Mouse (Mus musculus): Measurements from ENCODE around the gene Camta1. TPM values are rescaled to one million over a fixed set of nuclear protein-coding genes. Genes with fewer than 3 reads are reported as not detected.

Gene Camta1
- polyA plus RNA-seq, 1 experiment from 2014 or later: 77.1 TPM

DNA sequence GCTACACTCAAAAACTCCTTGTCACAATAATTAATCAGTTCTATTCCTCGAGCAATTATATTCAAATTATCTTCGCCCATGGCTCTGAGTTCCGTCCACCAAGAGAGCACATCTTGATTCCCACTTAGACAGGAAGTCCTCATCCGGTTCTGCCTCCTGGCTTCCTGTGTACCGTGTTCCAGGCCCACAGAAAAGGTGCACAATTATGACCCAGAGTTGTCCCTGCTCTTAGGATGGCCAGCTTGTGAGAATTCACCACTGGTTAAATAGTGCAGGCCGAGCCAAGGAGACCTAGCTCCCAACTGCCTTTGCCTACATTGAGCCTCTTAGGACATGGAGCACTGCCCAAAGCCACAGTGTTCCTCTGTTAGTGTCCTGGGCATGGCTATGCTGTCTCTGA, 229.4 kb downstream of the Camta1 start:
- WGBS: 74% methylated on average over 6 of the region's 6 CpGs
- Histone ChIP-seq H3K4me2 (replicated peaks) (no peak overlapping the region), H3K36me3 (no peaks in the 10 kb centered on the region), H3K9ac (no peak overlapping the region), H3K4me3 (replicated peaks) (no peak overlapping the region), H3K27ac (replicated peaks) (no peak overlapping the region), H3K4me1 (peaks cover 7% of the 10 kb centered on the region; the same call in 1 of the 2 replicates), H3K27me3 (peaks cover 4% of the 10 kb centered on the region), H3K9me3 (replicated peaks) (no peaks in the 10 kb centered on the region)
- no peak for ATAC-seq (ENCODE audit: insufficient number of reproducible peaks, low FRiP score, low TSS enrichment, low read depth)

GRCm38 (mm10) chr4:151630664-151631063, 231.0 kb downstream of the Camta1 start:
- Histone ChIP-seq H3K9me3 (replicated peaks) (no peaks in the 10 kb centered on the region), H3K27me3 (peaks cover 3% of the 10 kb centered on the region), H3K36me3 (no peaks in the 10 kb centered on the region), H3K9ac (no peak overlapping the region), H3K27ac (replicated peaks) (no peak overlapping the region), H3K4me3 (replicated peaks) (no peak overlapping the region), H3K4me2 (replicated peaks) (no peak overlapping the region), H3K4me1 (peaks cover 7% of the 10 kb centered on the region; the same call in 1 of the 2 replicates)
- 30% methylated on average over 10 of the region's 10 CpGs for WGBS
- no peak for ATAC-seq (ENCODE audit: insufficient number of reproducible peaks, low FRiP score, low TSS enrichment, low read depth)

DNA sequence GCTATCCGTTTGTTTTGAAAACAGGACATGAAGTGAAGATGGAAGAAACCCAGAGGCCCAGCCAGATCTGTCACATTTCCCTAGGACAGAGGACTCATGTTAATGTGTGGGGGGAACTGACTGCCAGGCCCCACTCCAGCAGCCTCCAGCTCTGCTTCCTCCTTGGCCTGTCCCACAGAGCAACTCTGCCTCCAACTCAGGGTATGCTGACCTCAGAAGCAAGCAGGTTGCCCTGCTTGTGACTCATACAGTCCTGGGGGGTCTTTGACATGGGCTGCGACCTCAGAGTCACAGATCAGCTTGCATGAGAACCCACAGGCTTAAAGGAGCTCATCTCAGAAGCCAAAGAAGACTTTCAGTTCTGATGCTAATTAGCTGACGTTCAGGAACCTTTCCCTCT, 231.4 kb downstream of the Camta1 start:
- H3K27me3 ChIP-seq: peaks cover 3% of the 10 kb centered on the region
- peaks cover 7% of the 10 kb centered on the region; the same call in 1 of the 2 replicates for H3K4me1 ChIP-seq
- H3K27ac ChIP-seq (replicated peaks): no peak overlapping the region
- H3K36me3 ChIP-seq: no peaks in the 10 kb centered on the region
- H3K9ac ChIP-seq: no peak overlapping the region
- 42% methylated on average over 3 of the region's 3 CpGs for WGBS
- H3K4me2 ChIP-seq (replicated peaks): no peak overlapping the region
- H3K9me3 ChIP-seq (replicated peaks): no peaks in the 10 kb centered on the region
- H3K4me3 ChIP-seq (replicated peaks): no peak overlapping the region
- no peak for ATAC-seq (ENCODE audit: insufficient number of reproducible peaks, low FRiP score, low TSS enrichment, low read depth)

- Histone ChIP-seq H3K4me3 (replicated peaks) (no peak overlapping the region), H3K4me1 (0 out of 2 replicates have a peak, but pooled peaks cover 11% of the 10 kb centered on the region), H3K36me3 (no peaks in the 10 kb centered on the region), H3K27me3 (no peaks in the 10 kb centered on the region), H3K27ac (replicated peaks) (no peak overlapping the region), H3K4me2 (replicated peaks) (no peak overlapping the region), H3K9me3 (replicated peaks) (no peaks in the 10 kb centered on the region), H3K9ac (no peak overlapping the region)
- WGBS: 61% methylated on average over 14 of the region's 14 CpGs
- ATAC-seq (ENCODE audit: insufficient number of reproducible peaks, low FRiP score, low TSS enrichment, low read depth): no peak
Measured at GRCm38 (mm10) chr4:151619541-151620016, 242.1 kb downstream of the Camta1 start.

GRCm38 (mm10) chr4:151618420-151619310, 243.0 kb downstream of the Camta1 start:
- Histone ChIP-seq H3K27ac (replicated peaks) (no peak overlapping the region), H3K9me3 (replicated peaks) (no peaks in the 10 kb centered on the region), H3K36me3 (no peaks in the 10 kb centered on the region), H3K4me3 (replicated peaks) (no peak overlapping the region), H3K27me3 (no peaks in the 10 kb centered on the region), H3K9ac (no peak overlapping the region), H3K4me1 (0 out of 2 replicates have a peak, but pooled peaks cover 11% of the 10 kb centered on the region), H3K4me2 (replicated peaks) (no peak overlapping the region)
- WGBS: 40% methylated on average over 21 of the region's 21 CpGs
- ATAC-seq (ENCODE audit: insufficient number of reproducible peaks, low FRiP score, low TSS enrichment, low read depth): no peak

DNA sequence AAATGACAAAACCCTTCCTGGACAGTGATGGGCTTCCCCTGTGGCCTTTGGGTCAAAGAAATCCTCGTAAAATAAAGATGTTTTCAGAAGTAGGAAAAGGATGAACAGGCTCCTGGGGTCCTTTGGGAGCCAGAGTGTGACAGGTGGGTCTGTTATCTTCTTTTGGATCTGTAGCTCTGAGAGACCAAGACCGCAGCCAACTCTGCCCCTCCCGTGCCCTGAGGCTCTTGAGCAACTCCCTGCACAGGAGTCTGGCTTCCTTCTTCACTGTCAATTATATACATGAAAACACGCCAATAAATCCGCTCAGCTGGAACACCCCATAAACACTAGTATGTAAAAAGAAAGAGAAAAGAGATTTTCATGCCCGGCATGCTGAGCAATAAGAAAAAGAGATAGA, 250.1 kb downstream of the Camta1 start:
- H3K4me3 ChIP-seq (replicated peaks): no peak overlapping the region
- H3K36me3 ChIP-seq: no peaks in the 10 kb centered on the region
- no peak; the same call in 1 of the 2 replicates for ATAC-seq (ENCODE audit: insufficient number of reproducible peaks, low FRiP score, low TSS enrichment, low read depth)
- no peak overlapping the region for H3K27ac ChIP-seq (replicated peaks)
- no peaks in the 10 kb centered on the region for H3K27me3 ChIP-seq
- no peak overlapping the region for H3K9ac ChIP-seq
- no peaks in the 10 kb centered on the region for H3K4me1 ChIP-seq
- H3K9me3 ChIP-seq (replicated peaks): no peaks in the 10 kb centered on the region
- H3K4me2 ChIP-seq (replicated peaks): no peak overlapping the region
- WGBS: 46% methylated on average over 6 of the region's 6 CpGs

DNA sequence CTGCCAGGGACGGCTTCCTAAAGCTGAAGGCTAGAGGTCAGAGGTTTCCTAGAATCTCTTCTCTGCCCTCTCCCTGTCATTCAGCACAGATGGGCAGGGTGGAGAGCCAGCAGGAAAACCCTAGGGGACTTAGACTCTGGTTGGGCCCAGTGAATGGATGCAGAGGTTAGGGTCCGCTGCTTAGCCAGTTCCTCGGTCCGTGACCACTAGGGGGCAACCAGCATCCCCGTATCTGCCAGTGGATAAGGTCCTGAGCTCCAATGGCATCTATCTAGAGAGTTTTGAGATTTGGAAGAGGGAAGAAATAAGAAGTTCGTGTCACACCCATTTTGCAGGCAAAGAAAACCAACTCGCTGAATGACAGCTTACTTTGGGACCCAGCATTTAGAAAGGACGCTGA, 251.4 kb downstream of the Camta1 start:
- ATAC-seq (ENCODE audit: insufficient number of reproducible peaks, low FRiP score, low TSS enrichment, low read depth): no peak
- Histone ChIP-seq H3K36me3 (no peaks in the 10 kb centered on the region), H3K9ac (no peak overlapping the region), H3K4me2 (replicated peaks) (no peak overlapping the region), H3K9me3 (replicated peaks) (no peaks in the 10 kb centered on the region), H3K4me1 (no peaks in the 10 kb centered on the region), H3K27me3 (no peaks in the 10 kb centered on the region), H3K4me3 (replicated peaks) (no peak overlapping the region), H3K27ac (replicated peaks) (no peak overlapping the region)
- WGBS: 12% methylated on average over 8 of the region's 8 CpGs

DNA sequence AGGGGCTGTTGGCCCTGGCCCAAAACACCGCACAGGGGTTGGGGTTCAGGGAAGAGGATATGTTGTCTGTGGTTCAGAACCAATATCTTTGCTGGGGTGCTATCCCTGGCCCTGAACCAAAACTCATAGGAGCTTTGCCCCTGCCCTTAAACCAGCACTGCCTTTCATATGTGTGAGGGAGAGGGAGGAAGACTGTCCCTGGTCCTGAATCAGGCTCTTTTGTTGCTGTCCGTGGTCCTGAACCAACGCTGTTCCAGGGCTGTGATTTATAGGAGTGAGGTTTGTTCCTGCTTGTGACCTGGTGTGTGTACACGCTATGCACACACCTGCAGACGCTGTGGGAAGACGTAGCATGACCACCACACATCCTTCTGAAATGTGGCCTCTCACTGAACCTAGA, 256.8 kb downstream of the Camta1 start:
- Histone ChIP-seq H3K4me2 (replicated peaks) (no peak overlapping the region), H3K27me3 (no peaks in the 10 kb centered on the region), H3K27ac (replicated peaks) (no peak overlapping the region), H3K4me1 (no peaks in the 10 kb centered on the region), H3K36me3 (no peaks in the 10 kb centered on the region), H3K4me3 (replicated peaks) (no peak overlapping the region), H3K9ac (no peak overlapping the region), H3K9me3 (replicated peaks) (no peaks in the 10 kb centered on the region)
- ATAC-seq (ENCODE audit: insufficient number of reproducible peaks, low FRiP score, low TSS enrichment, low read depth): peak; percentile 75; the same call in 1 of the 2 replicates
- WGBS: 35% methylated on average over 6 of the region's 6 CpGs

GRCm38 (mm10) chr4:151604481-151604880, 257.2 kb downstream of the Camta1 start:
- peak; percentile 86; the same call in 1 of the 2 replicates for ATAC-seq (ENCODE audit: insufficient number of reproducible peaks, low FRiP score, low TSS enrichment, low read depth)
- H3K27ac ChIP-seq (replicated peaks): no peak overlapping the region
- no peak overlapping the region for H3K9ac ChIP-seq
- H3K4me3 ChIP-seq (replicated peaks): no peak overlapping the region
- H3K36me3 ChIP-seq: no peaks in the 10 kb centered on the region
- WGBS: 6% methylated on average over 16 of the region's 16 CpGs
- H3K4me1 ChIP-seq: no peaks in the 10 kb centered on the region
- H3K27me3 ChIP-seq: no peaks in the 10 kb centered on the region
- H3K9me3 ChIP-seq (replicated peaks): no peaks in the 10 kb centered on the region
- no peak overlapping the region for H3K4me2 ChIP-seq (replicated peaks)

GRCm38 (mm10) chr4:151603586-151603985, 258.1 kb downstream of the Camta1 start:
- H3K36me3 ChIP-seq: no peaks in the 10 kb centered on the region
- no peak overlapping the region for H3K9ac ChIP-seq
- H3K4me1 ChIP-seq: no peaks in the 10 kb centered on the region
- no peak overlapping the region for H3K4me2 ChIP-seq (replicated peaks)
- H3K9me3 ChIP-seq (replicated peaks): no peaks in the 10 kb centered on the region
- 81% methylated on average over 9 of the region's 9 CpGs for WGBS
- H3K4me3 ChIP-seq (replicated peaks): no peak overlapping the region
- H3K27me3 ChIP-seq: no peaks in the 10 kb centered on the region
- no peak overlapping the region for H3K27ac ChIP-seq (replicated peaks)
- ATAC-seq (ENCODE audit: insufficient number of reproducible peaks, low FRiP score, low TSS enrichment, low read depth): no peak

GRCm38 (mm10) chr4:151595116-151595515, 266.6 kb downstream of the Camta1 start:
- Histone ChIP-seq H3K9ac (no peak overlapping the region), H3K27me3 (no peaks in the 10 kb centered on the region), H3K4me3 (replicated peaks) (no peak overlapping the region), H3K27ac (replicated peaks) (no peak overlapping the region), H3K4me2 (replicated peaks) (no peak overlapping the region), H3K36me3 (no peaks in the 10 kb centered on the region), H3K4me1 (no peaks in the 10 kb centered on the region), H3K9me3 (replicated peaks) (no peaks in the 10 kb centered on the region)
- ATAC-seq (ENCODE audit: insufficient number of reproducible peaks, low FRiP score, low TSS enrichment, low read depth): no peak
- 51% methylated on average over 8 of the region's 8 CpGs for WGBS
